Mouse (Mus musculus): ENCODE measurements around the gene Zfp454. TPM values are rescaled to one million over a fixed set of nuclear protein-coding genes. Genes with fewer than 3 reads are reported as not detected.

Zfp454 gene
- total RNA-seq (2023): not detected

GRCm38 (mm10) chr11:50887390-50888128, at the start of gene Zfp454:
Gene Zfp454, minus strand, starts transcription at chr11:50887651.

GRCm38 (mm10) chr11:50931451-50931866, 44.0 kb upstream of the Zfp454 start, which contains the start of gene Zfp354b:
Gene Zfp354b, minus strand, starts transcription at chr11:50931633.

GRCm38 (mm10) chr11:50915671-50916320, 28.3 kb upstream of the Zfp454 start, which contains the start of gene Zfp2:
Gene Zfp2, minus strand, starts transcription at chr11:50916165.

GRCm38 (mm10) chr11:50850177-50850735, 37.2 kb downstream of the Zfp454 start, which contains the start of gene Grm6:
Gene Grm6, plus strand, starts transcription at chr11:50850685.

GRCm38 (mm10) chr11:50841023-50841735, 46.3 kb downstream of the Zfp454 start, which contains the start of gene Zfp879:
Gene Zfp879, minus strand, starts transcription at chr11:50841552.

GRCm38 (mm10) chr11:50827010-50827953, 60.2 kb downstream of the Zfp454 start, which contains the start of gene Zfp354c:
Gene Zfp354c, minus strand, starts transcription at chr11:50827724.

Other genes starting within 250 kb of the Zfp454 start
- 14.7 TPM for gene Zfp354c, start 59.9 kb downstream of the Zfp454 start, total RNA-seq (2023)
- 0.62 TPM for gene Zfp879, start 46.1 kb downstream of the Zfp454 start, total RNA-seq (2023)
- gene Grm6, start 37.0 kb downstream of the Zfp454 start, total RNA-seq (2023): 8.7 TPM
- 2.3 TPM for gene Zfp2, start 28.5 kb upstream of the Zfp454 start, total RNA-seq (2023)
- not detected for gene Zfp354b, start 44.0 kb upstream of the Zfp454 start, total RNA-seq (2023)
- gene 4933414I15Rik, start 56.1 kb upstream of the Zfp454 start, total RNA-seq (2023): not detected
- not detected for gene Prop1, start 66.1 kb upstream of the Zfp454 start, total RNA-seq (2023)
- gene Olfr1378, start 78.9 kb upstream of the Zfp454 start, total RNA-seq (2023): not detected
- not detected for gene Olfr1377, start 94.3 kb upstream of the Zfp454 start, total RNA-seq (2023)
- gene Olfr51, start 115.9 kb upstream of the Zfp454 start, total RNA-seq (2023): not detected
- not detected for gene Olfr54, start 126.6 kb upstream of the Zfp454 start, total RNA-seq (2023)
- gene Olfr1375, start 160.5 kb upstream of the Zfp454 start, total RNA-seq (2023): not detected
- gene Zfp354a, start 171.6 kb upstream of the Zfp454 start, total RNA-seq (2023): not detected

All from CD4-positive naive resting alpha-beta T cell, adult 57 days (primary cell).